Mouse (Mus musculus): ENCODE results near the gene Dhh. TPM values are rescaled to one million over a fixed set of nuclear protein-coding genes. Genes with fewer than 3 reads are reported as not detected.
A peak's percentile ranks its signal among the peaks of the same experiment; 100 is the strongest.
"Not testable (repeated sequence)": the region's sequence is repeated elsewhere in the genome, so short reads cannot be mapped to it uniquely, and the experiment has no call there.

Dhh gene
- polyA plus RNA-seq, 1 experiment from 2014 or later, result 0.76 TPM

DNA sequence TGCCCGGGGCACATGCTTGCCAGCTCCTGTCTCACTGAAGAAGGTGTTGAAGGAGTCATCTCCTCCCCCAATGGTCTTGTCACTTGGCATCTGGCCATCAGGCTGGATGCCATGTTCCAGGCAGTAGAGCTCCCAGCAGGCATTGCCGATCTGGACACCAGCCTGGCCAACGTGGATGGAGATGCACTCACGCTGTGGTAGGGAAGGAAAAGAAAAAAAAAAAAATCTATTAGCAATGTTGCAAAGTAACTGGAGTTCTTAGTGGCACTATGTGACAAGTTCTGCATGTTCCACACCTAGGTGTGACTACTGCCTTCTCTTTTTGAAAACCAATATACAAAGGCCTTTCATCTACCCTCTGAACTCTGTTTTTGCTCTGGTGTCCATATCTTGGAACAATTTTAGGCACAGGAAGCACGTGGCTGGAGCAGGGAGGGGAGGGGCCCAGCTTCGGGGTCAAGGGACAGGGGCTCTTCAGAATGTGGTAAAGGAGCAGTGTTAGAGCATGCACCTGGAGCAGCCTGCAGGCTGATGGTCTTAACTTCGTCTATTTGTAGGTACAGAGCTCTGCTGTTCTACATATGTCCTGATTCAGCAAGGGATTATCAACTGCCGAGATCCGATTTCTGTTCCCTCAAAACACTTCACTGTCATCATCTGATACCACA, 34.8 kb upstream of the Dhh start:
- not testable (repeated sequence) for H3K27me3 ChIP-seq (ENCODE audit: control insufficient read depth, insufficient read depth, low read length); DNase-seq (ENCODE audit: low spot score)
- 19% methylated on average over 8 of the region's 9 CpGs for WGBS

DNA sequence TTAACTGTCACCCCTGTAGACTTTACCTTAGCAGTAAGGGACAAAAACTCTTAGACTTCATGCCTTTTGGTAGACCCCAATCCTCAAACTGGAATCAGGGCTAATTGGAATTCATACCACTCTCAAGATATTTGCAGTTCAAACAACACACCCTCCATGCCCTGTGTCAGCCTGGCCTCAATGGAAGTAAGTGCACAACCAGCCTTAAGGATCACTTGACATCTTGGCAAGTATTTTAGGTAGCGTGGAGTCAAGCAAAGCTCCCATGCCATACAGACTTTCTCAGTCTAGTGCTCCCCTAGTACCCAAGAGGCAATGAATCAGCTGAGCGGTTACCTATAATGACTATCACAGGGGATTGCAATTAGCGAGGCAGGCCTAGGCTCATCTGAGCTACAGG, 32.7 kb upstream of the Dhh start:
- WGBS, result 75% methylated on average over 3 of the region's 3 CpGs
- Histone ChIP-seq H3K4me3 (ENCODE audit: low read depth, low read length) (no peak overlapping the region), H3K9ac (replicated peaks; ENCODE audit: low read length) (no peak overlapping the region), H3K9me3 (replicated peaks; ENCODE audit: control insufficient read depth, low read length) (no peaks in the 10 kb centered on the region), H3K4me2 (ENCODE audit: low read depth, low read length) (no peak overlapping the region), H3K27me3 (ENCODE audit: control insufficient read depth, insufficient read depth, low read length) (no peaks in the 10 kb centered on the region), H3K4me1 (ENCODE audit: control insufficient read depth, insufficient read depth, low read length) (0 out of 2 replicates have a peak, but pooled peaks cover 3% of the 10 kb centered on the region), H3K27ac (replicated peaks; ENCODE audit: low read depth, low read length) (no peak overlapping the region), H3K36me3 (replicated peaks; ENCODE audit: control insufficient read depth, insufficient read depth, low read depth, low read length) (no peaks in the 10 kb centered on the region)
- no peak for ATAC-seq (replicated peaks; ENCODE audit: insufficient number of reproducible peaks, low FRiP score, low TSS enrichment, low read depth)
- DNase-seq (ENCODE audit: low spot score), result no peak

More for the DNA sequence above, 34.8 kb upstream of the Dhh start:
- Histone ChIP-seq H3K9ac (replicated peaks; ENCODE audit: low read length) (peak overlapping the region; percentile 93), H3K4me2 (ENCODE audit: low read depth, low read length) (peak overlapping the region; percentile 61), H3K27ac (replicated peaks; ENCODE audit: low read depth, low read length) (0 out of 2 replicates have a peak overlapping the region, but pooled peaks have one; percentile 39), H3K4me3 (ENCODE audit: low read depth, low read length) (peak overlapping the region; percentile 61)
- H3K4me1 ChIP-seq (ENCODE audit: control insufficient read depth, insufficient read depth, low read length); ATAC-seq (replicated peaks; ENCODE audit: insufficient number of reproducible peaks, low FRiP score, low TSS enrichment, low read depth); H3K36me3 ChIP-seq (replicated peaks; ENCODE audit: control insufficient read depth, insufficient read depth, low read depth, low read length); H3K9me3 ChIP-seq (replicated peaks; ENCODE audit: control insufficient read depth, low read length): not testable (repeated sequence)

DNA sequence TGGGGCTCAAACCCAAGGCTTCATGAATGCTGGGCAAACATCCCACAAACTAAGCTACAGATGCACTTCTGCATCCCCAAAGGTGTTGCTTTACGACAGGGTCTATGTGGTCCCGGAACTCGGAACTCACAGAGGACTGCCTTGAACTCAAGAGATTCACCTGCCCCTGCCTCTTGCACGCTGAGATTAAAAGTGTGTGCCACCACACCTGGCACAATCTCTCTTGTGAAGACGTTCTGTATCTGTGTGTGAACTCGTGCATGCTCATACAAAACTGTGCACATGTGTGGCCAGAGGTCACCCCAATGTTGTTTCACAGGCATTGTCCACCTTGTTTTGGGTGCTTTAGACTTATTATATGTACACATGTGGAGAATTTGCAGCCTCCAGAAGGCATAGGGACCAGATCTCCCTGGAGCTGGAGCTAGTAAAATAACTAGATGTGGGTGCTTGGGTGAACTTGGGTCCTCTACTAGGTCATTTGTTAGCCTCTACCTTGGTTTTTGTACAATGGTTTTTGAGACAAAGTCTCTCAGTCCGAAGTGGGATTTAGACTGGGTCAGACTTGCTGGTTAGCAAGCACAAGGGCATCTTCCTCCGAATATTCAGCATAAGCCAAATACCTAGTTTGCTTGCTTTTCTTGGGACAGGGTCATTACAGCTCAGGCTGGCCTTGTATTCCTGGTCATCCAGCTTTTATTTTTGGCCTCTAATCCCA, 31.8 kb upstream of the Dhh start:
- no peaks in the 10 kb centered on the region for H3K36me3 ChIP-seq (replicated peaks; ENCODE audit: control insufficient read depth, insufficient read depth, low read depth, low read length)
- H3K9me3 ChIP-seq (replicated peaks; ENCODE audit: control insufficient read depth, low read length), result no peaks in the 10 kb centered on the region
- H3K4me1 ChIP-seq (ENCODE audit: control insufficient read depth, insufficient read depth, low read length), result no peaks in the 10 kb centered on the region
- no peaks in the 10 kb centered on the region for H3K27me3 ChIP-seq (ENCODE audit: control insufficient read depth, insufficient read depth, low read length)
- H3K4me2 ChIP-seq (ENCODE audit: low read depth, low read length), result no peak overlapping the region
- no peak overlapping the region for H3K4me3 ChIP-seq (ENCODE audit: low read depth, low read length)
- DNase-seq (ENCODE audit: low spot score), result no peak
- 53% methylated on average over 8 of the region's 8 CpGs for WGBS
- no peak for ATAC-seq (replicated peaks; ENCODE audit: insufficient number of reproducible peaks, low FRiP score, low TSS enrichment, low read depth)
- no peak overlapping the region for H3K27ac ChIP-seq (replicated peaks; ENCODE audit: low read depth, low read length)
- H3K9ac ChIP-seq (replicated peaks; ENCODE audit: low read length), result no peak overlapping the region

DNA sequence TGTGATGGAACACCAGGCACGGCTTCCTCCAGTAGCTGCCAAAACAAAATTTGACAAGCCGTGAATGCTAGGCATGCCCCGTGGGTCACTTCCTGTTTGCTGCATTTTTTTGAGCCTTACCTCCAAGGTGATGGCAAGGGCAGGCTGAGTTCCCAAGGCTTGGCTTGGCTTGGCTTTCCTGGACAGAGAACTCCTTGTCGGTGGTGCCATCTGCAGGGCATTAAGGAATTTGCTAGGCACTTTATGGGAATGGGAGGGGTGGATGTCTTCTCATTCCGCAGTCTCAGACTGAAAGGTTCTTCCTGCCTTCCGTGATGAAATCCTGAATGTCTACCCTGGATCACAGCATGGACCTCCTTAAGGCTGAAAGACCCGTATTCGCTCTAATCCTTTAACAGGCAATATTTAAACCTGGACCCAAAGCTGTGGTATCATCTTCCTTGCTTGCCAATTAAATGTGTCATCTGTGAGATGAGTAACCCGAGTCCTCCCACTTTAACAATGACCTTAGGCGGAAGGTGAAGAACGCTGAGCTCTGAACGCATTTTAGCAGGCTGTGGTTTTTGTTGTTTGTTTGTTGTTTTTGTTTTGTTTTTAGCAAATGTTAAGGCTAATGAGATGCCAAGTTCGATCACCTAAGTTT, 30.4 kb upstream of the Dhh start:
- Histone ChIP-seq H3K4me2 (ENCODE audit: low read depth, low read length) (no peak overlapping the region), H3K36me3 (replicated peaks; ENCODE audit: control insufficient read depth, insufficient read depth, low read depth, low read length) (no peaks in the 10 kb centered on the region), H3K27ac (replicated peaks; ENCODE audit: low read depth, low read length) (0 out of 2 replicates have a peak overlapping the region, but pooled peaks have one; percentile 28), H3K9me3 (replicated peaks; ENCODE audit: control insufficient read depth, low read length) (no peaks in the 10 kb centered on the region), H3K4me1 (ENCODE audit: control insufficient read depth, insufficient read depth, low read length) (no peaks in the 10 kb centered on the region), H3K9ac (replicated peaks; ENCODE audit: low read length) (peak overlapping the region; percentile 1; the same call in 1 of the 2 replicates), H3K4me3 (ENCODE audit: low read depth, low read length) (no peak overlapping the region), H3K27me3 (ENCODE audit: control insufficient read depth, insufficient read depth, low read length) (no peaks in the 10 kb centered on the region)
- WGBS, result 11% methylated on average over 13 of the region's 13 CpGs
- DNase-seq (ENCODE audit: low spot score) (peak; percentile 88), ATAC-seq (replicated peaks; ENCODE audit: insufficient number of reproducible peaks, low FRiP score, low TSS enrichment, low read depth) (peak; percentile 54)

DNA sequence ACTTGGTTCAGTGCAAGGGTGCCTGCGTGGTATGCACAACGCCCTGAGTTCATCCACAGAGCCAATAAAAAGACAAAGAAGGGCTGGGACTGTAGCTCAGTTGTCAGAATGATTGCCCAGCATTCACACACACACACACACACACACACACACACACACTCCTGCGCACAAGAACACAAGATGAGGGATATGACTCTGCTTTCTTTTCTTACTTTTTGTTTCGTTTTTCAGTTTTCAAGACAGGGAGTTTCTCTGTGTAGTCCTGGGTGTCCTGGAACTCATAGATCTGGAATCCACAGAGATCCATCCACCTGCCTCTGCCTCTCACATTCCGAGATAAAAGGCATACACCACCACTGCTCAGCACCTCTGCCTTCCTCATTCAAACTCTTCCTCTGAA, 29.2 kb upstream of the Dhh start:
- Histone ChIP-seq H3K36me3 (replicated peaks; ENCODE audit: control insufficient read depth, insufficient read depth, low read depth, low read length) (no peaks in the 10 kb centered on the region), H3K4me2 (ENCODE audit: low read depth, low read length) (no peak overlapping the region), H3K27me3 (ENCODE audit: control insufficient read depth, insufficient read depth, low read length) (no peaks in the 10 kb centered on the region), H3K27ac (replicated peaks; ENCODE audit: low read depth, low read length) (no peak overlapping the region), H3K9ac (replicated peaks; ENCODE audit: low read length) (no peak overlapping the region), H3K4me1 (ENCODE audit: control insufficient read depth, insufficient read depth, low read length) (no peaks in the 10 kb centered on the region), H3K9me3 (replicated peaks; ENCODE audit: control insufficient read depth, low read length) (no peaks in the 10 kb centered on the region), H3K4me3 (ENCODE audit: low read depth, low read length) (no peak overlapping the region)
- WGBS, result 91% methylated on average over 5 of the region's 5 CpGs
- DNase-seq (ENCODE audit: low spot score), result no peak
- ATAC-seq (replicated peaks; ENCODE audit: insufficient number of reproducible peaks, low FRiP score, low TSS enrichment, low read depth), result no peak

DNA sequence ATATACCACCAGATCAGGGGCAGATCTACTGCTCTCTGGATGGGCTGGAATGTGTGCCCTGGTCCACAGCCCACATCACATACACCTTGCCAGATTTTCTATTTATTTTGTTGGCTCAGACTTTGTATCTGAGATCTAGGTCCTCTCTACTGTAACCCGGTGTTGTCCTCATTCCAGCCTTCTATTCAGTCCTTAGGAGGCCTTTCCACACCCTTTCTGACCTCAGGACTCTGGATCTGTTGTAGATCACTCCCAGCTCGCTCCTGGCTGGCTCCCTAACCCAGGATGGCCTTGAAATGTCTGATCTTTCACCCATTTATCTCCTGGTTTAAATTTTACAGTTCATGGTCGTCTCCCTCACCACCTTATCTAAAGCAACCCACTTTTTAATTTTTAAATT, 26.3 kb upstream of the Dhh start:
- Histone ChIP-seq H3K4me3 (ENCODE audit: low read depth, low read length) (no peak overlapping the region), H3K36me3 (replicated peaks; ENCODE audit: control insufficient read depth, insufficient read depth, low read depth, low read length) (no peaks in the 10 kb centered on the region), H3K9ac (replicated peaks; ENCODE audit: low read length) (no peak overlapping the region), H3K27ac (replicated peaks; ENCODE audit: low read depth, low read length) (no peak overlapping the region), H3K4me1 (ENCODE audit: control insufficient read depth, insufficient read depth, low read length) (no peaks in the 10 kb centered on the region), H3K9me3 (replicated peaks; ENCODE audit: control insufficient read depth, low read length) (no peaks in the 10 kb centered on the region), H3K27me3 (ENCODE audit: control insufficient read depth, insufficient read depth, low read length) (no peaks in the 10 kb centered on the region), H3K4me2 (ENCODE audit: low read depth, low read length) (no peak overlapping the region)
- ATAC-seq (replicated peaks; ENCODE audit: insufficient number of reproducible peaks, low FRiP score, low TSS enrichment, low read depth) (no peak), DNase-seq (ENCODE audit: low spot score) (no peak)
- WGBS, result 79% methylated on average over 3 of the region's 3 CpGs

DNA sequence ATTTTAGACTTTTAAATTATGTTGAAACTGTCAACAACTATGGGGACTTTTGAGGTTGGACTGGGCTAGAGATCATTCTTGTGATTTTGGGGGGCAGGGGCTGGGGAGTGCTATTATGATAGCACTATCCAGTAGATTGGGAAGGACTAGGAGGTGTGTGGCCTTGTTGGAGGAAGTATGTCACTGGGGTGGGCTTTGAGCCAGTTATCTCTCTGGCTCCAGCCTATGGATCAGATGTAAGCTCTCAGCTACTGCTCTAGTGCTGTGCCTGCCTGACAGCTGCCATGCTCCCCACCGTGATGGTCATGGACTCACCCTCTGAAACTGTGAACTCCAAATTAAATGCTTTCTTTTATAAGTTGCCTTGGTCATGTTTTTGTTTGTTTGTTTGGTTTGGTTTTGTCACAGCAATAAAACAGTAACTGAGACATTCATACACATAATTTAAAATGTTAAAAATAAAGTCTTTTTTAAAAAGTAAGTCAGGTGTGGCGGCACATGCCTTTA, 24.7 kb upstream of the Dhh start:
- H3K27ac ChIP-seq (replicated peaks; ENCODE audit: low read depth, low read length), result no peak overlapping the region
- WGBS, result 70% methylated on average over 2 of the region's 2 CpGs
- no peaks in the 10 kb centered on the region for H3K36me3 ChIP-seq (replicated peaks; ENCODE audit: control insufficient read depth, insufficient read depth, low read depth, low read length)
- DNase-seq (ENCODE audit: low spot score) (no peak), ATAC-seq (replicated peaks; ENCODE audit: insufficient number of reproducible peaks, low FRiP score, low TSS enrichment, low read depth) (no peak)
- H3K27me3 ChIP-seq (ENCODE audit: control insufficient read depth, insufficient read depth, low read length), result no peaks in the 10 kb centered on the region
- no peak overlapping the region for H3K4me2 ChIP-seq (ENCODE audit: low read depth, low read length)
- H3K4me3 ChIP-seq (ENCODE audit: low read depth, low read length), result no peak overlapping the region
- H3K4me1 ChIP-seq (ENCODE audit: control insufficient read depth, insufficient read depth, low read length), result no peaks in the 10 kb centered on the region
- no peak overlapping the region for H3K9ac ChIP-seq (replicated peaks; ENCODE audit: low read length)
- H3K9me3 ChIP-seq (replicated peaks; ENCODE audit: control insufficient read depth, low read length), result no peaks in the 10 kb centered on the region

DNA sequence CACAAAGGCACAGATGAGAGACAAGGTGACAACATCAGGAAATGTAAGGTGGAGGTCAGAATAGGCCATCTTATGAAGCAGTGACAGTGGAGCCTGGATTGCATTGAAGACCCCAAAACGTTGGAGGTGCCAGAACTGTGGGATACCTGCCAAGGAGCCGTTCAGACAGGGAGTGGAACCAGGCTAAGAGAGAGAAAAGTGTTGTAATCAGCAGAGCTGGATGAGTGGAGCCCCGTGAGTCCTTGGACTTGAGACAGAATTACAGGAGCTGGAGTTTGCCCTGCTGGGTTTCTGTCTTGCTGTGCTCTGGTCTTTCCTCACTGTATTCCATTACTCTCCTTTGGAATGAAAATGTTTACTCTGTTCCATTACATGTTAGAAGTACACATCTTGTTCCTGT, 24.2 kb upstream of the Dhh start:
- no peak overlapping the region for H3K4me2 ChIP-seq (ENCODE audit: low read depth, low read length)
- ATAC-seq (replicated peaks; ENCODE audit: insufficient number of reproducible peaks, low FRiP score, low TSS enrichment, low read depth) (no peak), DNase-seq (ENCODE audit: low spot score) (no peak)
- H3K9ac ChIP-seq (replicated peaks; ENCODE audit: low read length), result no peak overlapping the region
- no peaks in the 10 kb centered on the region for H3K27me3 ChIP-seq (ENCODE audit: control insufficient read depth, insufficient read depth, low read length)
- no peak overlapping the region for H3K27ac ChIP-seq (replicated peaks; ENCODE audit: low read depth, low read length)
- WGBS, result 61% methylated on average over 3 of the region's 3 CpGs
- no peak overlapping the region for H3K4me3 ChIP-seq (ENCODE audit: low read depth, low read length)
- no peaks in the 10 kb centered on the region for H3K9me3 ChIP-seq (replicated peaks; ENCODE audit: control insufficient read depth, low read length)
- H3K36me3 ChIP-seq (replicated peaks; ENCODE audit: control insufficient read depth, insufficient read depth, low read depth, low read length), result no peaks in the 10 kb centered on the region
- H3K4me1 ChIP-seq (ENCODE audit: control insufficient read depth, insufficient read depth, low read length), result no peaks in the 10 kb centered on the region
